Mouse (Mus musculus) small intestine, adult 10 weeks (tissue): ENCODE measurements around the gene Vsx1. TPM values are rescaled to one million over a fixed set of nuclear protein-coding genes. Genes with fewer than 3 reads are reported as not detected.

Source experiments
- polyA plus RNA-seq: library from polyadenylated mRNA; stranded (reverse); fragments of 350-450 nt; fragmentation: Illumina TruSeq; extraction: RNeasy Lipid Tissue Mini Kit (QIAGEN cat#74804); gene quantifications from one replicate; pipeline ENCODE4 v1.2.3, GENCODE M21; 2014; ENCODE audit warnings: low replicate concordance

Gene Vsx1
- not detected for polyA plus RNA-seq

DNA sequence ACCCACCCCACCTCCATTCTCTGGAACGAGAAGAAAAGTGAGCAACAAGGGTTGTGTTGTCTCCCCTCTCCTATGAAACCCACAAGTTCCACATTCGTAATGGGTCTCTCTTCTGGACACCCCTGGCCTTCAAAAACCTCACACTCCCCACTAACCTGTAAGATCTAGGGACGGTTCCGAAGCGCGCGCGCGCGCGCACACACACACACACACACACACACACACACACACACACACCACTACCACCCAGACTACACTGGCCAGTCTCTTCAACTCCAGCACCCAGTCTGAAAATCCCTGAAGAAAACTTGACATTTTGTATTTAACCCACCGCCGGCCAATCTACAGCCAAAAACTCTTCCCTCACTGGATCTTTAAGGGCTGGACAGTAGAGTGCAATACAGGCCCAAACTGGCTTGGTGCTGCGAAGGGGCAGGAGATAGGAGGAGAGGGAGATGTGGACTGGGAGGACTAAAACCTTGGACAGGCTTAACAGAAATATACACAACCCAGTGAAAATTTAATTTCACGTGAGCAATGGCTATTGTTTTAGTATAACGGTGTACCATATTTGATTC, at the start of gene Vsx1:
Gene Vsx1, minus strand, starts transcription at position 138 of the 578 bp plus-strand sequence.

GRCm38 (mm10) chr2:150667820-150668766, 21.1 kb downstream of the Vsx1 start, which contains the start of gene Acss1:
Gene Acss1, minus strand, starts transcription at chr2:150668500.

Other genes starting within 250 kb of the Vsx1 start
- gene Zfp442, start 237.9 kb downstream of the Vsx1 start, polyA plus RNA-seq: 53.3 TPM
- not detected for gene Zfp345, start 204.3 kb downstream of the Vsx1 start, polyA plus RNA-seq
- 1.7 TPM for gene Cst7, start 118.9 kb downstream of the Vsx1 start, polyA plus RNA-seq
- 31.7 TPM for gene Apmap, start 80.8 kb downstream of the Vsx1 start, polyA plus RNA-seq
- gene Acss1, start 20.9 kb downstream of the Vsx1 start, polyA plus RNA-seq: 12.5 TPM
- 0.93 TPM for gene Entpd6, start 59.7 kb upstream of the Vsx1 start, polyA plus RNA-seq
- 2.9 TPM for gene Pygb, start 97.4 kb upstream of the Vsx1 start, polyA plus RNA-seq
- gene Abhd12, start 215.4 kb upstream of the Vsx1 start, polyA plus RNA-seq: 156 TPM
- gene Gins1, start 216.0 kb upstream of the Vsx1 start, polyA plus RNA-seq: 11.2 TPM